Mouse (Mus musculus) E14TG2a.4 (cell line): Measurements from ENCODE around the gene Ttc13.

ENCODE experiments used
- CTCF ChIP-seq: conservative IDR thresholded peaks from 2 replicates; pipeline ENCODE4 v1.5.1; 2014; ENCODE audit warnings: low read length
- NANOG ChIP-seq: IDR thresholded peaks from 2 replicates; pipeline ENCODE4 v1.6.1; 2014; ENCODE audit warnings: borderline replicate concordance, low read length, mixed read lengths

DNA sequence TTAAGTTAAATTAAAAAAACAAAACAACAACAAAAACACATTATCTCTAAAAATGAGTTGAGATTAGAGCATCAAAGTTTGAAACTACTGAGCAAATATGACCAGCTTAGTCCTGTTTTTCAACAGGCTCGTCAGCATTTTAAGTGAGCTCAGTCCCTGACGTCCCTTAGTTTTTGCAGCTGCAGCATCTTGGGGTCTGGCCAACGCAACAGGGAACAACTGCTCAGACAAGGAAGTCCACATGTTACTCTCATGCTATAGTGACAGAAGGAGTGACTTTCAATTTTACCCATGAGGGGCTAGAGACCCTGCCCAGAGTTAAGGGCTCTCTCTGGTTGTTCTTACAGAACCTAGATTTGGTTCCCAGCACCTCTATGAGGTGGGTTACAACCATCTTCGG lies 17.4 kb downstream of the Ttc13 start:
- no peak for TF ChIP-seq CTCF
- TF ChIP-seq NANOG: no peak
